Mouse (Mus musculus): Measurements from ENCODE around the gene Olfr1504. TPM values are rescaled to one million over a fixed set of nuclear protein-coding genes. Genes with fewer than 3 reads are reported as not detected.
"Not testable (repeated sequence)": the region's sequence is repeated elsewhere in the genome, so short reads cannot be mapped to it uniquely, and the experiment has no call there.

Gene Olfr1504
- not detected in 2 replicates for polyA plus RNA-seq (2016; fragmentation: Nextera tagmentation; extraction: Ambion mirVana)

DNA sequence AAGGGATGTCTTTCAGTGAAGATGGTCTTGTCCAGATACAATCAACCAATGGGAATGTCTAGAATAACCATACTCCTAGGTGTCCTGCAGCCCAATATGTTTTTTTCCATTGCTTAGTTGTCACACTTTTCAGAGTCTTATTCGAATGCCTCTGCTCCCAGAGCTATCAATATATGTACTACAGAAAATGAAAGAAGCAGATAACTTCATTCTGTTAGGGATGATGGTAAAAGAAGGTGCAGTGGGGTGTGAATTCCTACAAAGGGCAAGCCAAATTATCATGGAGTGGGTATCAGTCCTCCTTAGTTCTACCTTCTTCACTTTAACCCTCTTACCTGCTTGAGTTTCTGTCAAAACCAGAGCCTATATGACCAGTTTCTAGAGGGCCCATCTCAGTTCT is at the start of gene Olfr1504:
Gene Olfr1504, minus strand, starts transcription at position 101 of the 400 bp plus-strand sequence.
- no peak within 1 kb of the TSS for H3K27ac ChIP-seq (ENCODE audit: poor library complexity, severe bottlenecking)
- no peak within 1 kb of the TSS for H3K4me3 ChIP-seq
- H3K27me3 ChIP-seq (replicated peaks), result no peaks in the 10 kb centered on the region
- ATAC-seq (ENCODE audit: insufficient number of reproducible peaks, low FRiP score), result no peak
- H3K4me2 ChIP-seq, result no peak within 1 kb of the TSS
- no peaks in the 10 kb centered on the region for H3K4me1 ChIP-seq (replicated peaks)
- H3K36me3 ChIP-seq, result no peaks in the 10 kb centered on the region
- H3K9me3 ChIP-seq (replicated peaks), result no peaks in the 10 kb centered on the region
- no peak within 1 kb of the TSS for H3K9ac ChIP-seq
- 63% methylated on average over 1 of the region's 1 CpGs for WGBS

DNA sequence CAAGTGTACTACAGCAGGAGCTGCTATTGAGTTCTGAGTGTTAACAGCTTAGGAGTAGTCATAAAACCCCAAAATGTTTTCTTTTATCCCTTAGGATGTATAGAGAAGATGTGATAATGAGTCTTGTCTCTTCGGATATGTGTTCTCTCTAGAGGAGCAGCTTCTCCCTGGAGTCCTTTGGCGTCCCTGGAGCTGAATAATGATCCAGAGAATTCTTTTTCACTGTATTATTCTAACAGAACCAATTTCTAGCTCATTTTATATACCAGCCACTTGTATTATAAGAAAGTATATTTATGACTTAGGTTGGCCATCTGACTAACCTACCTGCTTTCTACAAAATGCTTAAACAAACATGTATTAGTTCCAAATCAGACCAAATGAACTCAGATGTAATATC is 15.5 kb upstream of the Olfr1504 start, which contains the start of gene Olfr1505:
Gene Olfr1505, plus strand, starts transcription at position 301 of the 400 bp plus-strand sequence.
- no peak within 1 kb of the TSS for H3K9ac ChIP-seq
- no peak within 1 kb of the TSS for H3K4me2 ChIP-seq
- no peak for ATAC-seq (ENCODE audit: insufficient number of reproducible peaks, low FRiP score)
- no peaks in the 10 kb centered on the region for H3K36me3 ChIP-seq
- no peak within 1 kb of the TSS for H3K4me3 ChIP-seq
- 65% methylated on average over 2 of the region's 2 CpGs for WGBS
- H3K27me3 ChIP-seq (replicated peaks), result no peaks in the 10 kb centered on the region
- no peaks in the 10 kb centered on the region for H3K4me1 ChIP-seq (replicated peaks)
- H3K27ac ChIP-seq (ENCODE audit: poor library complexity, severe bottlenecking), result no peak within 1 kb of the TSS
- peaks cover 3% of the 10 kb centered on the region; the same call in 1 of the 2 replicates for H3K9me3 ChIP-seq (replicated peaks)

- ATAC-seq (ENCODE audit: insufficient number of reproducible peaks, low FRiP score), result no peak
- no peaks in the 10 kb centered on the region for H3K4me1 ChIP-seq (replicated peaks)
- no peaks in the 10 kb centered on the region for H3K9me3 ChIP-seq (replicated peaks)
- no peaks in the 10 kb centered on the region for H3K27me3 ChIP-seq (replicated peaks)
- H3K27ac ChIP-seq (ENCODE audit: poor library complexity, severe bottlenecking), result no peak within 1 kb of the TSS
- no peaks in the 10 kb centered on the region for H3K36me3 ChIP-seq
- no peak within 1 kb of the TSS for H3K9ac ChIP-seq
- H3K4me2 ChIP-seq, result no peak within 1 kb of the TSS
- no peak within 1 kb of the TSS for H3K4me3 ChIP-seq
- WGBS, result 70% methylated on average over 1 of the region's 1 CpGs
These were observed 36.2 kb downstream of the Olfr1504 start, which contains the start of gene Olfr1502 for GRCm38 (mm10) chr19:13861495-13861894. TSS of gene Olfr1502 (plus strand) at chr19:13861795.

- H3K4me1 ChIP-seq (replicated peaks); H3K9me3 ChIP-seq (replicated peaks); H3K27ac ChIP-seq (ENCODE audit: poor library complexity, severe bottlenecking); H3K27me3 ChIP-seq (replicated peaks); H3K4me3 ChIP-seq; H3K4me2 ChIP-seq; ATAC-seq (ENCODE audit: insufficient number of reproducible peaks, low FRiP score); H3K36me3 ChIP-seq; H3K9ac ChIP-seq: not testable (repeated sequence)
These were observed 47.1 kb downstream of the Olfr1504 start, which contains the start of gene Olfr1501 for GRCm38 (mm10) chr19:13850592-13850991. TSS of gene Olfr1501 (minus strand) at chr19:13850692.

Other genes starting within 250 kb of the Olfr1504 start
- not detected in 2 replicates for gene Olfr1490, start 246.8 kb downstream of the Olfr1504 start, polyA plus RNA-seq (2016; fragmentation: Nextera tagmentation; extraction: Ambion mirVana)
- not detected in 2 replicates for gene Olfr1491, start 200.7 kb downstream of the Olfr1504 start, polyA plus RNA-seq (2016; fragmentation: Nextera tagmentation; extraction: Ambion mirVana)
- not detected in 2 replicates for gene Olfr1493-ps1, start 174.7 kb downstream of the Olfr1504 start, polyA plus RNA-seq (2016; fragmentation: Nextera tagmentation; extraction: Ambion mirVana)
- not detected in 2 replicates for gene Olfr1494, start 158.2 kb downstream of the Olfr1504 start, polyA plus RNA-seq (2016; fragmentation: Nextera tagmentation; extraction: Ambion mirVana)
- not detected in 2 replicates for gene Olfr1495, start 133.3 kb downstream of the Olfr1504 start, polyA plus RNA-seq (2016; fragmentation: Nextera tagmentation; extraction: Ambion mirVana)
- not detected in 2 replicates for gene Olfr1496, start 120.0 kb downstream of the Olfr1504 start, polyA plus RNA-seq (2016; fragmentation: Nextera tagmentation; extraction: Ambion mirVana)
- not detected in 2 replicates for gene Olfr1497, start 99.7 kb downstream of the Olfr1504 start, polyA plus RNA-seq (2016; fragmentation: Nextera tagmentation; extraction: Ambion mirVana)
- not detected in 2 replicates for gene Olfr1499, start 78.5 kb downstream of the Olfr1504 start, polyA plus RNA-seq (2016; fragmentation: Nextera tagmentation; extraction: Ambion mirVana)
- not detected in 2 replicates for gene Olfr1500, start 67.4 kb downstream of the Olfr1504 start, polyA plus RNA-seq (2016; fragmentation: Nextera tagmentation; extraction: Ambion mirVana)
- not detected in 2 replicates for gene Olfr1501, start 47.2 kb downstream of the Olfr1504 start, polyA plus RNA-seq (2016; fragmentation: Nextera tagmentation; extraction: Ambion mirVana)
- not detected in 2 replicates for gene Olfr1502, start 36.1 kb downstream of the Olfr1504 start, polyA plus RNA-seq (2016; fragmentation: Nextera tagmentation; extraction: Ambion mirVana)
- not detected in 2 replicates for gene Olfr1505, start 15.6 kb upstream of the Olfr1504 start, polyA plus RNA-seq (2016; fragmentation: Nextera tagmentation; extraction: Ambion mirVana)

Data from heart, embryonic 12.5 days (tissue).